Mouse (Mus musculus) mature B cell (primary cell): ENCODE measurements around the gene Nrg4.

ENCODE experiments used
- in situ Hi-C: fragments of 300-500 bp; cut with MboI; formaldehyde crosslinking; loops from 2 replicates; pipeline ENCODE4 v1.14.3; 2019

Gene Nrg4

DNA sequence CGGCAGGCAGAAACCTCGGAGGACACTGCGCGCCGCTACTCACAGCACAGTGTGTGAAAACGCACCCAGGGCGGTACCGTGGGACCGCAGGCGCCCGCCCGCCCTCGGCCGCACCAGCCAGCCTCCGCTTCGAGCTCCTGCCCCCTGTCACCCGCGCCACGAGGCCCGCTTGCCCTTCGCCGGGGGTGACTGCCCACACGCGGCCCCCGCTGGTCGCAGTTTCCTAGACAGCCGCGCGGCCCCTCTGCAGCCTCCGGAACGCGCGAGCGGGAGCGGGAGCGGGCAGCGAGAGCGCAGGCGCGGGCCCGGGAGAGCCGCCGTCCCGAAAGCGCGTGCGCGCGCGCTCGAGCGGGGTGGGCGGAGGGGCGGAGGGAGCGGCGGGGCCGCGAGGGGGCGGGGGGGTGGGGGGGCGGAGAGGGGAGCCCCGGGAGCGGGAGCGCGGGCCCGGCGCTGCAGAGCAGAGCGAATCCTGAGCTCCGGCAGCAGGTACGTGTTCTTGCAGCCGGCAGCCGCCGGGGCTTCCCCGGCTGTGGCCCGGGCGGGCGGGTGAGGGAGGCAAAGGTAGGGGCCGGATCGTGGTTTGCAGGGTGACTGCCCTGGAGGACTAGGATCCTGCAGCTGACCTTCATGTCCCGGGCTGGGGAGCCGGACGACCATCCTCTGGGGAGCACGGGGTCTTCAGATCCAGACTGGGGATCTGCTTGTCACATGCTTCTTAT, at the start of gene Nrg4, which contains the start of gene Tmem266:
Nrg4 (minus strand) TSS at position 330 of the 719 bp plus-strand sequence.
Tmem266 (plus strand) TSS at position 399 of the 719 bp plus-strand sequence.
- in situ Hi-C loops: no loop called here

DNA sequence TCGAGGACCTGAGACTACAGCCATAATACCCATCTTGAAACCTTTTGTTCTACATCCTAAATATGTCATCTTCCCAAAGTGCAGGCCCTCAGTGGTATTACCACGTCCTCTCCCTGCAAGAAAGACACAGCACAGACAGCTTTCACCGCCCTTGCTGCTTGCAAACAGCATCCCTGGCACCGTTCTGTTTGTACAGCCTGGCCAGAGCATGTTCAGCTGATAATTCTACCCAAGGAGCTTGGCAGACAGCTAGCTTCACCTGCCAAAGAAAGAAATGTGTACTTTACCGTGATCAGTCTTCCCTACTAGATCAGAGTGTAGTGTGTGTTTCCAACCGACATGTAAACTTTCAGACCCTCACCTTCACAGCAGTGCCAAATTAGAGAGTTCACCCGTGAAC, 45.3 kb upstream of the Nrg4 start:
- in situ Hi-C loops: no loop called here

GRCm38 (mm10) chr9:55368011-55368410, 41.4 kb upstream of the Nrg4 start:
- in situ Hi-C loops: no loop called here

DNA sequence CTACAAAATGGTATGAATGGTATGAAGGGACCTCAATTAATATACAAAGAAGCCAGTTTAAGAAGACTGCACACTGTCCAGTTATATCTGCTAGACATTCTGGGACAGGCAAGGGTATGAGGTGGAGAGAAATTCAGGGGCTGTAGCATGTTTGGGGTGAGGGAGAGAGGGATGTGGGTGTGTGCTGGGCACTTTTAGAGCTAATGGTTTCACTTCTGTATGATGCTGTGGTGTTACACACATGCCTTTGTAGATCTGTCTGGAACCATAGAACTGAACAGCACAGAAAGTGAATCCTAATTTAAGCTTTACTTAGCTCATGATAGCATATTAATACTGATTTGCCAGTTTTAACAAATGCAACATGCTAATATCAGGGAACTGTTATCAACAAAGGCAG, 37.1 kb upstream of the Nrg4 start:
- in situ Hi-C loops: no loop called here

- in situ Hi-C loops: no loop called here
Measured at GRCm38 (mm10) chr9:55361969-55362368, 35.3 kb upstream of the Nrg4 start.

GRCm38 (mm10) chr9:55360861-55361260, 34.2 kb upstream of the Nrg4 start:
- in situ Hi-C loops: no loop called here

DNA sequence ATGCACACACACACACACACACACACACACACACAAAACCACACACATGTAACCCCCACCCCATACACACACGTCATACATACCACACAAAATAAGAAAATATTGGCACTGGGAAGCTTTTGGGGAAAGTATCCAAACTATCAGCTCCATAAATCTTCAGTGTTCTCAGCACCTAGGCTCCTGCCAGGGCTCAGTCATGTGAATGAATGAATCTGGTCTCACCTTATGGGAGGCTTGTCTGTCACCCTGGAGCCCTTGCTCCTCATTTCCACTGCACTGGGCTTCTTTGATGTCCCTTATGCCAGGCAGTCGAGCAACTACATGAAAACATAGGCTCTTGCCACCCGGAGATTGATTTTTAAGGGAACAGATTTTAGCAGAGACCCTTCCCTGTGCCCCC, 33.7 kb upstream of the Nrg4 start:
- in situ Hi-C loops: no loop called here

GRCm38 (mm10) chr9:55357164-55357563, 30.5 kb upstream of the Nrg4 start:
- in situ Hi-C loops: no loop called here

DNA sequence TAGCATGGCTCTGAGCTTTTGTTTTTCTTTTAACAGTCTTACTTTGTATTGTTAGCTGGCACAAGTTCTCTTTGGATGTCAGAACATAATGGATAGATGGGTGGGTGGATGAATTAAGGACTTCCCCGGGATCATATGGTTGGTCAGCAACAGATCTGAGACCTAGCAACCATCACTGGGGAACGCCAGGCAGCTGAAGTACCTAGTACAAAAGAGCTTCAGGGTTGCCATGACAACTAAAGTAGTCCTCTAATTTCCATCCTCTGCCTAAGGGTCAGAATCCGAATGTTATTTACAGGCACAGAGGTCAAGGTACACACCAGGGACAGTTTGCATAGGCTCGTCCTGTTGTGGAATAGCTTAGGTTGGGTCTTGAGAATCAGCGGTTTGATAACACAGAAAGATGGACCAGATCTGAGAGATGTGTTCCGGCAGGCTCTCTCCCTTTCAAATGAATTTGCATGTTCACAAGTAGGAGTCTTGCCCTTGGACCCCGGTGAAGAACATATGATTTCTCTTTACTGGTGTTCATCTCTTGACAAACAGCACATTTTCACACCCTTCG, 28.7 kb upstream of the Nrg4 start:
- in situ Hi-C loops: no loop called here

GRCm38 (mm10) chr9:55354686-55355085, 28.0 kb upstream of the Nrg4 start:
- in situ Hi-C loops: no loop called here

GRCm38 (mm10) chr9:55348664-55349063, 22.0 kb upstream of the Nrg4 start:
- in situ Hi-C loops: no loop called here

GRCm38 (mm10) chr9:55345332-55345731, 18.7 kb upstream of the Nrg4 start:
- in situ Hi-C loops: no loop called here

DNA sequence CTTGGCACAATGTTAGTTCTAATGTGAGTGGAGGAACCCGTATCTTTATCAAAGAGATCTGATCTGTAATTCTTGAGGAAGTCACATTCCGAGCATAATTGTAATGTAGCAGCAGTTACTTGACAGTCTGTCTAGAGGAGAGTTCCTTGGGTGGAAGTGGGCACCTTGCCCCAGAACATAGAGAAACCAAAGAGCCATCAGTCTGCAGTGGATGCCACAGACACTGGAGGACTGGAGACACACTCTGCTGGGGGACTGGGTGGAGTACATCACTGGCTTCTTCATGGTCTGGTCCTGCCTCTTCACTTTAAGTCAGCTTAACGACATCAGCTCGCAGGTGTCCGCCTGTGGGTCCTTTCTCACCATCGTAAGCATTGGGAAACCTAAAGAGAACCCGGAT, 17.5 kb upstream of the Nrg4 start:
- in situ Hi-C loops: no loop called here

GRCm38 (mm10) chr9:55332949-55333348, 6.3 kb upstream of the Nrg4 start:
- in situ Hi-C loops: no loop called here

- in situ Hi-C loops: no loop called here
Measured at GRCm38 (mm10) chr9:55332476-55332875, 5.8 kb upstream of the Nrg4 start.

DNA sequence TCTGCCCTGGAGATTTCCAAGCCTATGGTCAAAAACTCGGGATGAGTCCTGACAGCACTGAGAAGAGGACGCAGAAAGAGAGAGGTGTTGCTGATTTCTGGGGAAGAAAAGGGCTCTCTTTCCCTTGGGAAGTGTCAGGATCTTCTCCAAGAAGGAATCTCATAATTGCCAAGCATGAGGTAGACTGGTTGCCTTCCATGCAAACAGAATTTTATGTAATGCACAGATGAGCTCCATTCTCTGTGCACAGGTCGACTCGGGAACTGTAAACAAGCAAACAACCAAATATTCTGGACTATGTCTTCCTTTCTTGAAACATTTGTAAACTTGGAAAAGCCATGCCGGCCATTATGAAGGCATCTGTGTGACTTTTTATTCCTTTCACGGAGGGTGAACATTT, 2.8 kb upstream of the Nrg4 start:
- in situ Hi-C loops: no loop called here

DNA sequence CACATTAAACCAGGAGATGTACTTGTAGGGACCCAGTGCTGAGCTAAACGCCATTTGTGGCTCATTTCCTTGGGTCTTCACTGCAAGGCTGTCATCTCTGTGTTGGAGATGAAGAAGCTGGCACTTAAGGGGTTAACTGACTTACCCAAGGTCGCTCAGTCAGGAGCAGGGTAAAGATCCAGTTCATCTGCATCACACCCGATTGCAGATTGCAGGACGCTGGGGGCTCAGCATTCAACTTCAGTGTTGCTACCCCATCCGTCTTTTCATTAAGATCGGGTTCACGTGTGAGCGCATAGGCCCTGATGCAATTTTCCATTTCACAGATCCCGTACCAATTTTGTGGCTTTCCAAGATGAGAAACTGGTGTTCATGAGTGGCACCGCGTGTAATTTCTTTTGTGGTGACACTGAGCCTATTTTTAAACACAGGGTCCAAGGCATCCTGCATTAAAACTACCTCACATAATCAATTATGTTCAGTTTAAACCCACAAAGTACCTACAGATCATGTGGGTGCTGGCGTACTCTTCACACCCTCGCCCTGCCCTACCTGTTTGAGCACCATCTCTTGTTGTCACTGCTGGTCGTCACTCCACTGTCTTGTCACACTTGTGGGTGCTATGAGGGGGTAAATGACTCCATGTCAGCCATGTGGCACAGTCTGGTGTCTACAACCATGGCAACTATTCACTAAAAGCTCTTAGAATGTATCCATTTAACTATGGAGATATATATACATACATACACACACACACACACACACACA, 1.7 kb upstream of the Nrg4 start:
- in situ Hi-C loops: no loop called here

DNA sequence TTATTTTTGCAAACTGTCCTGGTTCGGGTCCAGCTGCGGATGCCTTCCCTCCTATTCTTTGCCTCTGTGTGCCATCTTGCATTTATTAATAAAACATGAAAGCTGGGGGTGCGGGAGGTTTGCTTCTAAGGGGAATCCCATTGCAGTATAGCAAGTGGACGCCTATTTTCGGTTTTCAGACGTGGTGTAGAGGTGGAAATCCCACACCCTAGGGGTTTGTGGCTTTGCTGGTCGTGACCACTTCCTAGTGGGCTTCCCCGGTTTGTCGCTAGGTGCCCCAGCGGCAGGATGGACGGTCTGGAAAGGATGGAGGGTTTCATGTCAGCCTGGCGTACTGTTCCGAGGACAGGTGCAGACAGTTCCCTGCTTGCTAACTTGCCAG, 581 bp upstream of the Nrg4 start:
- in situ Hi-C loops: no loop called here

DNA sequence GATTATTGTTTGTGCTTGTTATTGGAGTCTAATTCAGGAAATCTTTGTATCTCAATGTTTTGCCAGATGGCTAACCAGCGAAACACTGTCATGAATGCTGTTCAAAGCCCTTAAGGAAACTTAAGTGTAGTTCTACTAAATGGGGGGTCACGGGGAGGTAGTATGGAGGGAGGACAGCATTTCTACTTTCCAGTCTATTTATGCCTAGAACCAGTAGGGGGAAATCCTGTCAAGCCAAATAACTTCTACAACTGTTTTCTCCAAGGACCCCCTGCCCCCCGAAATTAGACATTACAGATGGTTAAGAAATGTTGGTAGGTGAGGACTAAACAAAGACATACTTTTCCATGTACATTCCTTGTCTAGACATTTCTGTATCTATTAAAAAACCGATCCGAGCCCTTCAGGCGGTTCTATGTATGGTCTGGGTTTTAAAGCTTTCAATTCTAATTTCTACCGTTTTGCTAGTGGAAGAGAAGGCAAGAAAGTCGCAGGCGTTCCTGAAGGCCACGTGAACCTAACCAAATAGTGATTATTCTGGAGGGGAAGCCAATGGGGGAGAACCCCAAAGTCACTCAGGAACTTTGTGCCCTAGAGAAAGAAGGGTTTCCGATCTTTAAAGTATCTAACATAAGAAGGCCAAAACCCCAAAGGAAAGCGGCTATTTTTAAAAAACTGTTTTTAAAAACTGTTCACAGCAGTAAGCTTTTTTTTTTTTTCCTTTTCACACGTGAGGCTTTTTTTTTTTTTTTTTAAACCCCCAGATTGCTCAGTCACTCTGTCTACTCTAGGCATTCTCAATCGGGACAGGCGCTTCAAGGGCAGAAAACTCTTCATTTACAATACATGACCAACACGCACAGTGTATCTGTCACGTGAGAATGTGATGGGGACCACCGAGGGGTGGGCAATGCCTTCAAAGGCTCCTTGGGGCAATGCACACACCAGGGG, 805 bp downstream of the Nrg4 start:
- in situ Hi-C loops: no loop called here

DNA sequence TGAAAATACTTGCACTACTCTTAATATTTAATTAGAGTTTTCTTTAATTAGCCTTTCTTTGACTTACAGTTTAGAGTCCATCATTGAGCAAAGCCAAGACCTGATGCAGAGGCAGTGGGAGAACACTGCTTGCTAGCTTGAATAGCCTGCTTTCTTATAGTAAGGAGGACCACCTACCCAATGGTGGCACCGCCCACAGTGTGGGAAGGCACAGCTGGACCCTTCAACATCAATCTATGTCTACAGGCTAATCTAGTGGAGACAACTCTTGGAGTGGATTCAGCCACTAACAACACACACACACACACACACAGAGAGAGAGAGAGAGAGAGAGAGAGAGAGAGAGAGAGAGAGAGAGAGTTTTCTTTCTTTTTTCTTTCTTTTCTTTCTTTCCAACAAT, 1.6 kb downstream of the Nrg4 start:
- in situ Hi-C loops: no loop called here

DNA sequence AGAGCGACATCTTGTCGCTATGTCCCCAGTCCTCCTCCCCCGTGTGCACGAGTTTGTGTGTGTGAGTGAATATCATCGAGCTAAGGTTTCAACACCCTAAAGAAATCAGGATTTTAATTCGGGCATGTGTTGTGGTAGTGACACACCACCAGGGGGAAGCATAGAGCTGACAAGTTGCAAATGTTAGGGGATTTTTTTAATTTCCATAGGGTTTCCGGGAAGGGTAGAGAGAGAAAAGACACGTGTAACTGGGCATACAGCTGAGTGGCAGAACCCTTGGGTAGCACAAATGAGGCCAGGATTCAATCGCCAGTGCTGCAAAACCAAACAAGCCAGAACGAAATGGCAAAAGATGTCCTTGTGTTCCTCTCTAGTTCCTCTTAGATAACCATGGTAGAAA, 2.1 kb downstream of the Nrg4 start:
- in situ Hi-C loops: no loop called here

GRCm38 (mm10) chr9:55324085-55324484, 2.6 kb downstream of the Nrg4 start:
- in situ Hi-C loops: no loop called here
